ENCODE assay signal across 19 mouse cellular contexts in genomic region chr1:171452923-171453322, GRCm38 (mm10). TPM values are rescaled to one million over a fixed set of nuclear protein-coding genes. Genes with fewer than 3 reads are reported as not detected.
A peak's percentile ranks its signal among the peaks of the same experiment; 100 is the strongest.
DNase-seq lines count a peak whose midpoint lies in the region; ATAC-seq lines count a peak whose summit lies in the region.
"Had no signal": no experiment of that assay in that cellular context is flagged by ENCODE, and none has a peak within 500 bp of the region (broad histone marks: within the 10 kb centered on the region; RNA-seq: fewer than 3 reads in every experiment).

No protein-coding gene starts in this region.

- no peaks in the 10 kb centered on the region for H3K27me3 ChIP-seq in heart, embryonic 12.5 days (replicated peaks)
- no peaks in the 10 kb centered on the region for H3K27me3 ChIP-seq in embryonic facial prominence, embryonic 10.5 days (replicated peaks; ENCODE audit: low read depth, poor library complexity, severe bottlenecking)
- H3K27me3 ChIP-seq: embryonic facial prominence, embryonic 13.5 days; heart, embryonic 13.5 days; limb, embryonic 13.5 days; neural tube, embryonic 12.5 days had no signal

- no peak overlapping the region for H3K4me2 ChIP-seq in heart, embryonic 12.5 days
- H3K4me2 ChIP-seq: embryonic facial prominence, embryonic 13.5 days; heart, embryonic 13.5 days; limb, embryonic 13.5 days; neural tube, embryonic 12.5 days had no signal

- WGBS in heart, embryonic 12.5 days = 80% methylated on average over 5 of the region's 5 CpGs
- 89% methylated on average over 5 of the region's 5 CpGs for WGBS in embryonic facial prominence, embryonic 10.5 days

- intact Hi-C loops in heart, postnatal 10 days (cut with DNase I) = no loop called here
- intact Hi-C loops in gastrocnemius, postnatal 36 days (cut with DNase I) = no loop called here

- H3K36me3 ChIP-seq in heart, embryonic 12.5 days = no peaks in the 10 kb centered on the region
- H3K36me3 ChIP-seq in embryonic facial prominence, embryonic 10.5 days (replicated peaks) = no peaks in the 10 kb centered on the region
- H3K36me3 ChIP-seq: embryonic facial prominence, embryonic 13.5 days; heart, embryonic 13.5 days; limb, embryonic 13.5 days; midbrain, embryonic 10.5 days; neural tube, embryonic 12.5 days had no signal

- no peak for ATAC-seq in heart, embryonic 12.5 days (ENCODE audit: insufficient number of reproducible peaks, low FRiP score)
- ATAC-seq in megakaryocyte, adult 5-6 weeks (ENCODE audit: poor library complexity, severe bottlenecking) = peak; percentile 54
- ATAC-seq: forebrain, embryonic 16.5 days; hindbrain, postnatal 0 days had no signal

- peaks cover 11% of the 10 kb centered on the region for H3K4me1 ChIP-seq in heart, embryonic 12.5 days (replicated peaks)
- H3K4me1 ChIP-seq in embryonic facial prominence, embryonic 10.5 days = peaks cover under 1% of the 10 kb centered on the region; the same call in 1 of the 2 replicates
- H3K4me1 ChIP-seq: embryonic facial prominence, embryonic 13.5 days; limb, embryonic 13.5 days; midbrain, embryonic 10.5 days; neural tube, embryonic 12.5 days had no signal

- no peak overlapping the region for H3K27ac ChIP-seq in heart, embryonic 12.5 days (ENCODE audit: poor library complexity, severe bottlenecking)
- no peak overlapping the region for H3K27ac ChIP-seq in embryonic facial prominence, embryonic 10.5 days (replicated peaks)
- H3K27ac ChIP-seq: embryonic facial prominence, embryonic 13.5 days; heart, embryonic 13.5 days; hindbrain, postnatal 0 days; kidney, postnatal 0 days; limb, embryonic 13.5 days; midbrain, embryonic 10.5 days; neural tube, embryonic 12.5 days had no signal

- H3K9ac ChIP-seq in heart, embryonic 12.5 days = no peak overlapping the region
- H3K9ac ChIP-seq: embryonic facial prominence, embryonic 13.5 days; heart, embryonic 13.5 days; limb, embryonic 13.5 days; neural tube, embryonic 12.5 days had no signal

- peak; percentile 97 for DNase-seq in heart, adult 11 months
- DNase-seq in NIH3T3 (ENCODE audit: low read depth) = peak; percentile 65
- DNase-seq in heart, postnatal 10 days = peak; percentile 23 to 45
- no peak for DNase-seq in gastrocnemius, postnatal 36 days
- no peak for DNase-seq in testis, postnatal 10 days (ENCODE audit: low spot score)
- no peak for DNase-seq in embryonic facial prominence, embryonic 10.5 days (ENCODE audit: low spot score)
- DNase-seq: cerebellum, adult 8-10 months; layer of hippocampus, postnatal 36 days; thymus, postnatal 14 days had no signal

- no peak overlapping the region for H3K4me3 ChIP-seq in heart, embryonic 12.5 days
- no peak overlapping the region for H3K4me3 ChIP-seq in embryonic facial prominence, embryonic 10.5 days
- H3K4me3 ChIP-seq: embryonic facial prominence, embryonic 13.5 days; heart, embryonic 13.5 days; limb, embryonic 13.5 days; midbrain, embryonic 10.5 days; neural tube, embryonic 12.5 days had no signal

- H3K9me3 ChIP-seq in heart, embryonic 12.5 days (replicated peaks) = no peaks in the 10 kb centered on the region
- no peaks in the 10 kb centered on the region for H3K9me3 ChIP-seq in embryonic facial prominence, embryonic 10.5 days
- H3K9me3 ChIP-seq: embryonic facial prominence, embryonic 13.5 days; heart, embryonic 13.5 days; limb, embryonic 13.5 days; midbrain, embryonic 10.5 days; neural tube, embryonic 12.5 days had no signal

RNA-seq across cellular contexts. Expression of gene F11r, which starts 15.6 kb away (rescaled TPM):
- 70.7 and 71.0 TPM in 2 replicates for polyA plus RNA-seq in heart, embryonic 12.5 days (2016; fragmentation: Nextera tagmentation; extraction: Ambion mirVana)
- total RNA-seq in heart, postnatal 10 days (2021) = 10 to 100 TPM; 59.4 to 65.1 TPM
- total RNA-seq in megakaryocyte, adult 5-6 weeks (2015) = 0.33 and 0.59 TPM in 2 replicates
- not detected in 2 replicates for total RNA-seq in megakaryocyte, adult 5-6 weeks (2017)
- total RNA-seq in gastrocnemius, postnatal 36 days (2021) = 1 to 10 TPM; 4.9 to 5.4 TPM
- polyA plus RNA-seq in embryonic facial prominence, embryonic 10.5 days (2016; fragmentation: Nextera tagmentation; extraction: Ambion mirVana) = 34.7 and 37.6 TPM in 2 replicates

RNA-seq across cellular contexts. Expression of gene Tstd1, which starts 34.3 kb away (rescaled TPM):
- polyA plus RNA-seq in heart, embryonic 12.5 days (2016; fragmentation: Nextera tagmentation; extraction: Ambion mirVana) = 1.9 and 3.6 TPM in 2 replicates
- 1 to 10 TPM; 1.6 TPM for total RNA-seq in heart, postnatal 10 days (2021)
- total RNA-seq in megakaryocyte, adult 5-6 weeks (2015) = 3.8 and 4.1 TPM in 2 replicates
- total RNA-seq in megakaryocyte, adult 5-6 weeks (2017) = 0.61 and 5.1 TPM in 2 replicates
- total RNA-seq in gastrocnemius, postnatal 36 days (2021) = under 1 TPM in 1 of 2 experiments, not detected in 1; 0.69 TPM
- 6.0 and 9.0 TPM in 2 replicates for polyA plus RNA-seq in embryonic facial prominence, embryonic 10.5 days (2016; fragmentation: Nextera tagmentation; extraction: Ambion mirVana)
- total RNA-seq: hindbrain, postnatal 0 days had no signal

RNA-seq across cellular contexts. Expression of gene Usf1, which starts 41.8 kb away (rescaled TPM):
- 62.7 and 65.1 TPM in 2 replicates for polyA plus RNA-seq in heart, embryonic 12.5 days (2016; fragmentation: Nextera tagmentation; extraction: Ambion mirVana)
- total RNA-seq in heart, postnatal 10 days (2021) = 10 to 100 TPM; 50.4 to 51.3 TPM
- total RNA-seq in megakaryocyte, adult 5-6 weeks (2015) = 23.0 and 27.0 TPM in 2 replicates
- 76.7 and 80.1 TPM in 2 replicates for total RNA-seq in megakaryocyte, adult 5-6 weeks (2017)
- total RNA-seq in gastrocnemius, postnatal 36 days (2021) = 10 to 100 TPM; 25.7 to 27.7 TPM
- polyA plus RNA-seq in embryonic facial prominence, embryonic 10.5 days (2016; fragmentation: Nextera tagmentation; extraction: Ambion mirVana) = 138 and 139 TPM in 2 replicates

RNA-seq across cellular contexts. Expression of gene Alyref2, which starts 50.4 kb away (rescaled TPM):
- 12.4 and 13.3 TPM in 2 replicates for polyA plus RNA-seq in heart, embryonic 12.5 days (2016; fragmentation: Nextera tagmentation; extraction: Ambion mirVana)
- total RNA-seq in heart, postnatal 10 days (2021) = 1 to 10 TPM; 4.4 to 4.5 TPM
- 8.7 and 11.4 TPM in 2 replicates for total RNA-seq in megakaryocyte, adult 5-6 weeks (2015)
- 12.7 and 13.2 TPM in 2 replicates for total RNA-seq in megakaryocyte, adult 5-6 weeks (2017)
- 1 to 10 TPM in 1 of 2 experiments, under 1 TPM in 1; 0.79 to 1.2 TPM for total RNA-seq in gastrocnemius, postnatal 36 days (2021)
- 7.4 and 9.3 TPM in 2 replicates for polyA plus RNA-seq in embryonic facial prominence, embryonic 10.5 days (2016; fragmentation: Nextera tagmentation; extraction: Ambion mirVana)

Comparison
In these comparisons a context has a peak if more than half of its experiments do, and no peak if none do; other contexts are left out.
1. DNase-seq: peak in heart, adult 11 months (single experiment), NIH3T3 (single experiment) and heart, postnatal 10 days (2 of 2); none in gastrocnemius, postnatal 36 days (0 of 2), testis, postnatal 10 days (single experiment) and embryonic facial prominence, embryonic 10.5 days (single experiment).
2. RNA of gene F11r, which starts 15.6 kb away (total RNA-seq): 59.4 to 65.1 TPM in heart, postnatal 10 days; 4.9 to 5.4 TPM in gastrocnemius, postnatal 36 days and 0.33 to 0.59 TPM in megakaryocyte, adult 5-6 weeks; every median in the first group is over 4 times any median in the second.